Mouse (Mus musculus) heart, postnatal 0 days (tissue): ENCODE results near the gene Mark2. TPM values are rescaled to one million over a fixed set of nuclear protein-coding genes. Genes with fewer than 3 reads are reported as not detected.

Source experiments
- ATAC-seq: fragments of 200-750 bp; cut with Nextera tagmentation; 2 replicates; pipeline ENCODE4 v1.8.0; 2017; ENCODE audit warnings: low read depth, moderate number of reproducible peaks, moderate library complexity; ENCODE audit not compliant: insufficient read depth
- DNase-seq: peaks from one replicate; pipeline ENCODE4 v3.0.0-alpha.2; 2016; ENCODE audit warnings: low spot score
- H3K27ac ChIP-seq: fragments of 300-500 bp; sonication (generic); 2 replicates; pipeline ENCODE4 v1.5.1; 2014; ENCODE audit warnings: low read depth, mild to moderate bottlenecking
- H3K27me3 ChIP-seq: fragments of 300-500 bp; sonication (generic); 2 replicates; pipeline ENCODE4 v1.6.1; 2014; ENCODE audit warnings: low read length, mixed read lengths; ENCODE audit not compliant: control insufficient read depth, insufficient read depth
- H3K36me3 ChIP-seq: fragments of 300-500 bp; sonication (generic); replicated peaks from 2 replicates; pipeline ENCODE4 v1.6.1; 2014; ENCODE audit warnings: low read length, mixed read lengths; ENCODE audit not compliant: control insufficient read depth, insufficient read depth
- H3K4me1 ChIP-seq: fragments of 300-500 bp; sonication (generic); 2 replicates; pipeline ENCODE4 v1.6.1; 2014; ENCODE audit warnings: antibody characterized with exemption; ENCODE audit not compliant: control insufficient read depth, insufficient read depth
- H3K4me2 ChIP-seq: fragments of 300-500 bp; sonication (generic); 2 replicates; pipeline ENCODE4 v1.6.1; 2014; ENCODE audit warnings: low read depth, mild to moderate bottlenecking, low read length, moderate library complexity
- H3K4me3 ChIP-seq: fragments of 300-500 bp; sonication (generic); 2 replicates; pipeline ENCODE4 v1.5.1; 2014; ENCODE audit warnings: low read depth, low read length
- H3K9ac ChIP-seq: fragments of 300-500 bp; sonication (generic); replicated peaks from 2 replicates; pipeline ENCODE4 v1.6.1; 2014; ENCODE audit warnings: low read depth, low read length, mixed read lengths
- H3K9me3 ChIP-seq: fragments of 300-500 bp; sonication (generic); replicated peaks from 2 replicates; pipeline ENCODE4 v1.6.1; 2016; ENCODE audit warnings: low read length; ENCODE audit not compliant: control insufficient read depth
- CTCF ChIP-seq: IDR thresholded peaks from 2 replicates; pipeline ENCODE4 v1.5.1; 2016; ENCODE audit warnings: antibody characterized with exemption, control low read depth, low read depth
- EP300 ChIP-seq: IDR thresholded peaks from 2 replicates; pipeline ENCODE4 v1.6.1; 2016; ENCODE audit warnings: antibody characterized with exemption, low read depth
- WGBS: fragments of 180-500 bp; shearing (Covaris S2); extraction: QIAGEN DNeasy Blood & Tissue Kit; methylation state at CpG from one replicate; pipeline ENCODE4 v1.1.7; 2014; 5-methylcytosine and 5-hydroxymethylcytosine counted together
- polyA plus RNA-seq: library from polyadenylated mRNA; unstranded; fragments of >200 nt; fragmentation: Nextera tagmentation; extraction: Ambion mirVana; gene quantifications from 2 replicates; pipeline ENCODE4 v1.2.1, GENCODE M21; 2015
- total RNA-seq: library from RNA; depleted of rRNA; stranded (reverse); fragments of >200 nt; gene quantifications from 2 replicates; pipeline ENCODE4 v1.2.3, GENCODE M21; 2014; ENCODE audit warnings: low replicate concordance

Gene Mark2
- total and polyA plus RNA-seq, 2 experiments from 2014 or later = 17.8 to 35.2 TPM

- no peak for ATAC-seq
- DNase-seq = no peak
- H3K36me3 ChIP-seq = peaks cover 73% of the 10 kb centered on the region
- H3K4me2 ChIP-seq = no peak overlapping the region
- H3K4me1 ChIP-seq = peaks cover 7% of the 10 kb centered on the region
- 83% methylated on average over 10 of the region's 13 CpGs for WGBS
- H3K9ac ChIP-seq = no peak overlapping the region
- H3K4me3 ChIP-seq = no peak overlapping the region
- TF ChIP-seq CTCF = no peak
- TF ChIP-seq EP300 = no peak
- no peaks in the 10 kb centered on the region for H3K27me3 ChIP-seq
- H3K9me3 ChIP-seq = no peaks in the 10 kb centered on the region
- H3K27ac ChIP-seq = peak overlapping the region; percentile 66; the same call in 1 of the 2 replicates
These were observed 67.2 kb downstream of the Mark2 start for GRCm38 (mm10) chr19:7274326-7274990.

GRCm38 (mm10) chr19:7273486-7273885, 68.2 kb downstream of the Mark2 start:
- no peaks in the 10 kb centered on the region for H3K9me3 ChIP-seq
- H3K27ac ChIP-seq = no peak overlapping the region
- H3K4me3 ChIP-seq = no peak overlapping the region
- H3K4me2 ChIP-seq = no peak overlapping the region
- peaks cover 14% of the 10 kb centered on the region for H3K4me1 ChIP-seq
- no peaks in the 10 kb centered on the region for H3K27me3 ChIP-seq
- ATAC-seq = no peak
- no peak for TF ChIP-seq EP300
- TF ChIP-seq CTCF = no peak; the same call in 1 of the 2 replicates
- DNase-seq = no peak
- WGBS = 92% methylated on average over 4 of the region's 4 CpGs
- H3K36me3 ChIP-seq = peaks cover 69% of the 10 kb centered on the region
- no peak overlapping the region for H3K9ac ChIP-seq

DNA sequence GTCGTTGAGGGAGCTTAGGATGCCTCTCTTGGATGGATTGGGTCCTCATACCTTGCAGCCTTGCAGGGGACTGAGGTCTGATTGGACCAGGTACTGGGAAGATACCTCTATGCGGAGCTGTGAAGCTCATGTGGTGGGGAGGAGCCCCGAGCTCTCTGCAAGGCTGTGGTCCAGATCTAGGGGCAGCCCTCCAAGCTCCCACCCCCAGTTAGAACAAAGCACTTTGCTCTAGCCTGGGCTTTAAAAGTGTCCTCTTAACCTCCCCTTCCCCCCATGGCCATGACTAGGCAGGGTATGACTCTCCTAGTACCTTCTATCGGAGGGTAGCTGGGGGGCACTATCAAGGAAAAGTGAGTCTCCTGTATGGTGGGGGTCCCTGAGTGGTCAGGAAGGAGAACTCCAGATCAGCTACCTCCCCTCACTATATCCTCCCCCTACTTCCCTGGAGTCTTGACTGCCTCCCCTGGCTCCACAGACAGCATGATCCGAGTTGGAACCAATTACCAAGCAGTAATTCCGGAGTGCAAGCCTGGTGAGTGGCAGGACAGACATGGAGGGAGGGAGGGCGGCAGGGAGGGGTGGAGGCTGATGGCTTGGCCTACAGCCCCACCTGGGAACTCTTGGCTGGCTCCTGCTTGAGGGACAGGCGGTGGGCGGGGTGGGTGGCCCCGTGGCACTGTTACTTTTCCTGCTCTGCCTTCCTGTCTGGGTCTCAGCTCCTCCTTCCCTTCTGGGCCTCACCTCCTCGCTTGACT, 72.2 kb downstream of the Mark2 start:
- H3K27ac ChIP-seq = no peak overlapping the region
- H3K4me3 ChIP-seq = peak overlapping the region; percentile 69
- peaks cover 42% of the 10 kb centered on the region for H3K4me1 ChIP-seq
- peaks cover 40% of the 10 kb centered on the region for H3K36me3 ChIP-seq
- DNase-seq = no peak
- H3K9me3 ChIP-seq = no peaks in the 10 kb centered on the region
- 11% methylated on average over 10 of the region's 11 CpGs for WGBS
- no peaks in the 10 kb centered on the region for H3K27me3 ChIP-seq
- H3K4me2 ChIP-seq = peak overlapping the region; percentile 95
- ATAC-seq = no peak
- TF ChIP-seq CTCF (no peak), EP300 (no peak)
- peak overlapping the region; percentile 64; the same call in 1 of the 2 replicates for H3K9ac ChIP-seq

DNA sequence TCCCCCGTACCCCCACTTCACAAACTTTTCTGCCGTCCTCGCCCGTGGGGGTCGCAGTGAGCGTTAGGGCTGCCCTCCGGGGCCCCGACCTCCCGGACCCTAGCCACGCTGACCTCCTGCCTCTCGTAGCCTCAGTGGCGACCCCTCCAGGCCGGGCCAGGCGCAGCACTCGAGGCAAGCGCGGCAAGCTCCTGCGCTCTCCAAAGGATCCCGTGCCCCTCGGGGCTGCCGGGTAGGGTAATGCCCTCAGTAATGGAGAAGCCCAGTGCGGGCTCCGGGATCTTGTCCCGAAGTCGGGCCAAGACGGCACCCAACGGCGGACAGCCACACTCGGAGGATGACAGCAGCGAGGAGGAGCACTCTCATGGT, 73.0 kb downstream of the Mark2 start:
- under 1% methylated on average over 28 of the region's 30 CpGs for WGBS
- peaks cover 33% of the 10 kb centered on the region for H3K36me3 ChIP-seq
- no peaks in the 10 kb centered on the region for H3K27me3 ChIP-seq
- H3K9me3 ChIP-seq = no peaks in the 10 kb centered on the region
- DNase-seq = no peak
- peak; percentile 21 for ATAC-seq
- TF ChIP-seq EP300 (no peak), CTCF (peak; percentile 68)
- peaks cover 42% of the 10 kb centered on the region for H3K4me1 ChIP-seq
- peak overlapping the region; percentile 95 for H3K4me2 ChIP-seq
- peak overlapping the region; percentile 64 for H3K9ac ChIP-seq
- H3K4me3 ChIP-seq = peak overlapping the region; percentile 69
- peak overlapping the region; percentile 93 for H3K27ac ChIP-seq

DNA sequence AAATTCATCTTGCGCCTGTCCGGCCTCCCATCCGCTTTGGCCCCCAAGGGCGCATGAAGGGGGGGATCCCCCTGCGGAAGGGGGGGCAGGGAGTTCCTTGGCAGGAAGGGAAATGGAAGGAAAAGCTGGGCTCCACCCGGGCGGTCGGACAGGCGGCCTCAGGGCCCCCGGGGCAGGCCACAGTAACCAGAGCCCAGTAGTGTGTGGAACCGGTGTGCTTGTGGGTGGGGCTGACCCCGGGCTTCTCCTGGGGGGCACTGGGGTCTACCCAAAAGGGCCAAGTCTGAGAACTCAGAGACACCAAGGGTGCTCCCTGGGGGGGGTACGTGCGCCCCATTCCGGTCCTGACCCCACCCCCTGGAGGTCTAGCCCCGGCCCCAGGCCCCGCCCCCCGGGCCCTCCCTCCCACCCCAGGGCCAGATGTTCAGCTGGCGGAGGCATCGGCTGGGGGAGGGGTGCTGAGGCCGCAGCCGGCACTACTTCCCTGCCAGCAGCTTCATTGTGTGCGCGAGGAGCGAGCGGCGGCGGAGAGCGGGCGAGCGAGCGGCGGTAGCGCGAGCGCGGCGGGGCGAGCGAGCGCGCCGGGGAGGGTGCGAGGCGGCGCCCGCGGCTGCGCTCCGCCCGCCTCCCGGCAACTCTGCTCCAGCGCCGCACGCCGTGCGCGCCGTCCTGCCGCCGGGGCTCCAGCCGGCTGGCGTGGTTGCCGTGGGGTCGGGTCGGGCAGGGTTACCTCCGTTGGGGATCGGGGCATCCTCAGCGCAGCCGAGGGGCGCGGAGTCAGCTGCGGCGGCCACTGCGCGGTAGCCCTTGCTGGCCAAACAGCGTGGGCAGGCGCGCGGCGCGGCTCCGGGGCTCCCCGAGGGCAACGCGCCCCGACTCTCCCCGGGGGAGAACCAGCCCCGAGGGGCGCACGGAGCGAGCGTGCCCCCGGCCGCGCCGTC, 73.6 kb downstream of the Mark2 start:
- peak overlapping the region; percentile 64 for H3K9ac ChIP-seq
- peak overlapping the region; percentile 69 for H3K4me3 ChIP-seq
- H3K4me1 ChIP-seq = peaks cover 42% of the 10 kb centered on the region
- TF ChIP-seq EP300 = no peak
- no peak for TF ChIP-seq CTCF
- no peaks in the 10 kb centered on the region for H3K27me3 ChIP-seq
- no peaks in the 10 kb centered on the region for H3K9me3 ChIP-seq
- H3K36me3 ChIP-seq = peaks cover 26% of the 10 kb centered on the region
- ATAC-seq (peak; percentile 56), DNase-seq (peak; percentile 82)
- H3K27ac ChIP-seq = peak overlapping the region; percentile 93
- under 1% methylated on average over 58 of the region's 97 CpGs for WGBS
- H3K4me2 ChIP-seq = peak overlapping the region; percentile 95
